In genomic region chr3:105912097-105912880, GRCm38 (mm10) we compare ENCODE assay signal across 32 mouse cellular contexts. TPM values are rescaled to one million over a fixed set of nuclear protein-coding genes. Genes with fewer than 3 reads are reported as not detected.
"Had no signal": no experiment of that assay in that cellular context is flagged by ENCODE, and none has a peak within 500 bp of the region (broad histone marks: within the 10 kb centered on the region; RNA-seq: fewer than 3 reads in every experiment).

No protein-coding gene starts in this region.

- H3K9ac ChIP-seq: heart, embryonic 13.5 days; heart, embryonic 15.5 days; hindbrain, embryonic 13.5 days; hindbrain, embryonic 15.5 days; intestine, embryonic 15.5 days; limb, embryonic 12.5 days; liver, embryonic 13.5 days had no signal

- H3K36me3 ChIP-seq: heart, embryonic 13.5 days; heart, embryonic 15.5 days; hindbrain, embryonic 13.5 days; hindbrain, embryonic 15.5 days; intestine, embryonic 15.5 days; limb, embryonic 10.5 days; limb, embryonic 12.5 days; liver, embryonic 13.5 days had no signal

- H3K9me3 ChIP-seq: heart, embryonic 13.5 days; heart, embryonic 15.5 days; hindbrain, embryonic 13.5 days; hindbrain, embryonic 15.5 days; intestine, embryonic 15.5 days; limb, embryonic 10.5 days; limb, embryonic 12.5 days; liver, embryonic 13.5 days had no signal

- H3K27me3 ChIP-seq: heart, embryonic 15.5 days; hindbrain, embryonic 13.5 days; hindbrain, embryonic 15.5 days; intestine, embryonic 15.5 days; limb, embryonic 12.5 days; liver, embryonic 13.5 days had no signal

- H3K27ac ChIP-seq: heart, adult 2 months; heart, embryonic 13.5 days; heart, embryonic 15.5 days; hindbrain, embryonic 13.5 days; hindbrain, embryonic 15.5 days; intestine, embryonic 15.5 days; left cerebral cortex, adult 2 months; limb, embryonic 10.5 days; limb, embryonic 12.5 days; liver, embryonic 13.5 days had no signal

- ATAC-seq: inflammation-experienced regulatory T-cells, adult 6 months; intestine, embryonic 15.5 days; intestine, postnatal 0 days had no signal

- H3K4me2 ChIP-seq: heart, embryonic 11.5 days; heart, embryonic 13.5 days; heart, embryonic 15.5 days; hindbrain, embryonic 13.5 days; hindbrain, embryonic 15.5 days; intestine, embryonic 15.5 days; limb, embryonic 12.5 days; liver, embryonic 11.5 days; liver, embryonic 13.5 days had no signal

- H3K4me3 ChIP-seq: heart, adult 2 months; heart, embryonic 13.5 days; heart, embryonic 15.5 days; hindbrain, embryonic 13.5 days; hindbrain, embryonic 15.5 days; intestine, embryonic 15.5 days; layer of hippocampus, adult 2 months; left cerebral cortex, adult 2 months; limb, embryonic 10.5 days; limb, embryonic 12.5 days; liver, embryonic 13.5 days had no signal

- DNase-seq: gastrocnemius, postnatal 14 days; gastrocnemius, postnatal 36 days; heart, adult 11 months; heart, adult 2 months; heart, postnatal 14 days; heart, postnatal 36 days; kidney, adult 18-20 months; kidney, adult 8-10 months; kidney, postnatal 10 days; kidney, postnatal 25 days; kidney, postnatal 4 days; liver; liver, embryonic 13.5 days had no signal

- H3K4me1 ChIP-seq: hindbrain, embryonic 13.5 days; hindbrain, embryonic 15.5 days; intestine, embryonic 15.5 days; limb, embryonic 10.5 days; limb, embryonic 12.5 days had no signal

RNA-seq across cellular contexts. Expression of gene Tmigd3, which starts 41.6 kb away (rescaled TPM):
- total RNA-seq: gastrocnemius, adult 18-20 months; gastrocnemius, postnatal 14 days; gastrocnemius, postnatal 36 days; hematopoietic stem cell, adult 5-6 weeks; layer of hippocampus, postnatal 25 days; left cerebral cortex, postnatal 36 days had no signal
- polyA plus RNA-seq: heart, adult 2 months; hindbrain, embryonic 11.5 days; hindbrain, embryonic 13.5 days; hindbrain, embryonic 15.5 days; inflammation-experienced regulatory T-cells, adult 6 months; kidney, embryonic 16.5 days; limb, embryonic 10.5 days had no signal

RNA-seq across cellular contexts. Expression of gene Adora3, which starts 41.6 kb away (rescaled TPM):
- total RNA-seq: gastrocnemius, adult 18-20 months; gastrocnemius, postnatal 14 days; gastrocnemius, postnatal 36 days; heart, adult 2 months; hematopoietic stem cell, adult 5-6 weeks had no signal
- polyA plus RNA-seq: kidney, embryonic 16.5 days; limb, embryonic 12.5 days had no signal
